Mouse (Mus musculus) ES-E14 (cell line): Measurements from ENCODE around the gene Selenon. TPM values are rescaled to one million over a fixed set of nuclear protein-coding genes. Genes with fewer than 3 reads are reported as not detected.

Experiments used
- DNase-seq: peaks from one replicate; pipeline ENCODE4 v3.0.0-alpha.2; 2013; ENCODE audit warnings: low read depth, low spot score
- H3K27ac ChIP-seq: 2 replicates; pipeline ENCODE4 v1.5.1; 2012; ENCODE audit warnings: low read depth, mild to moderate bottlenecking, low read length, moderate library complexity, mixed read lengths; ENCODE audit not compliant: poor library complexity, insufficient read depth, severe bottlenecking
- H3K36me3 ChIP-seq: 2 replicates; pipeline ENCODE4 v1.6.1; 2012; ENCODE audit warnings: mild to moderate bottlenecking, low read length, moderate library complexity, mixed read lengths; ENCODE audit not compliant: control insufficient read depth, poor library complexity, insufficient read depth, severe bottlenecking
- H3K4me1 ChIP-seq, 2 experiments: fragments of 150-350 bp in 1 of 2; sonication (generic) in 1 of 2; 2 replicates each; pipeline ENCODE4 v1.6.1; 2012; ENCODE audit warnings: low read length in 2 of 2, mild to moderate bottlenecking in 1 of 2, mixed read lengths in 1 of 2; ENCODE audit not compliant: control insufficient read depth in 2 of 2, insufficient read depth in 2 of 2, poor library complexity in 1 of 2
- H3K4me3 ChIP-seq, 2 experiments: fragments of 150-350 bp in 1 of 2; sonication (generic) in 1 of 2; 2 replicates each; pipeline ENCODE4 v1.5.1; 2012; ENCODE audit warnings: low read length in 2 of 2, low read depth in 1 of 2, mild to moderate bottlenecking in 1 of 2, mixed read lengths in 1 of 2; ENCODE audit not compliant: insufficient read depth in 1 of 2, poor library complexity in 1 of 2, severe bottlenecking in 1 of 2
- H3K9ac ChIP-seq: 2 replicates; pipeline ENCODE4 v1.6.1; 2012; ENCODE audit warnings: low read depth, mild to moderate bottlenecking, low read length, mixed read lengths; ENCODE audit not compliant: poor library complexity, insufficient read depth, severe bottlenecking
- H3K9me3 ChIP-seq: fragments of 150-350 bp; sonication (generic); 2 replicates; pipeline ENCODE4 v1.6.1; 2012; ENCODE audit warnings: low read depth, mild to moderate bottlenecking, low read length; ENCODE audit not compliant: control insufficient read depth, insufficient read depth
- CHD2 ChIP-seq: IDR thresholded peaks from 2 replicates; pipeline ENCODE4 v1.6.1; 2014; ENCODE audit warnings: mild to moderate bottlenecking, low read depth, low read length, inconsistent platforms
- HCFC1 ChIP-seq: IDR thresholded peaks from 2 replicates; pipeline ENCODE4 v1.6.1; 2012; ENCODE audit warnings: low read length, inconsistent platforms, borderline replicate concordance; ENCODE audit not compliant: insufficient read depth
- MAFK ChIP-seq: IDR thresholded peaks from 2 replicates; pipeline ENCODE4 v1.6.1; 2014; ENCODE audit warnings: mild to moderate bottlenecking, low read depth, low read length, inconsistent platforms; ENCODE audit not compliant: insufficient read depth
- ZC3H11A ChIP-seq: IDR thresholded peaks from 2 replicates; pipeline ENCODE4 v1.6.1; 2012; ENCODE audit warnings: low read depth, mild to moderate bottlenecking, inconsistent platforms, low read length, borderline replicate concordance
- ZNF384 ChIP-seq: IDR thresholded peaks from 2 replicates; pipeline ENCODE4 v1.6.1; 2012; ENCODE audit warnings: low read depth, low read length, inconsistent platforms
- in situ Hi-C, 2 experiments: fragments of 600-800 bp; cut with MboI; formaldehyde crosslinking; loops; one replicate each; pipeline ENCODE4 v1.15.1; 2025; ENCODE audit warnings: low sequenced_read_pairs in 2 of 2, inconsistent platforms in 1 of 2; ENCODE audit not compliant: unreplicated experiment in 2 of 2
- total RNA-seq: library from RNA; depleted of rRNA; stranded (reverse); fragments of 300-350 nt; gene quantifications from 2 replicates; pipeline ENCODE4 v1.2.3, GENCODE M21; 2012

The Selenon gene
- total RNA-seq, 1 experiment, result 8.3 TPM

- H3K27ac ChIP-seq, result no peak overlapping the region
- H3K9ac ChIP-seq, result no peak overlapping the region
- no peaks in the 10 kb centered on the region for H3K9me3 ChIP-seq
- no peak for TF ChIP-seq MAFK
- no peak for TF ChIP-seq ZNF384
- TF ChIP-seq HCFC1, result no peak
- TF ChIP-seq CHD2, result no peak
- TF ChIP-seq ZC3H11A, result no peak
- H3K36me3 ChIP-seq, result no peaks in the 10 kb centered on the region
- in situ Hi-C loops, result no loop called here
- no peak for DNase-seq
- no peak overlapping the region for H3K4me3 ChIP-seq
- peaks cover 0 to 2% of the 10 kb centered on the region in 2 experiments; a peak in 1 of 4 replicates for H3K4me1 ChIP-seq
Observed at GRCm38 (mm10) chr4:134575486-134575885, 23.5 kb upstream of the Selenon start.

GRCm38 (mm10) chr4:134572449-134573300 is 20.7 kb upstream of the Selenon start:
- no peak overlapping the region for H3K9ac ChIP-seq
- no peak overlapping the region for H3K27ac ChIP-seq
- H3K4me1 ChIP-seq, result peaks cover 0 to 1% of the 10 kb centered on the region in 2 experiments; a peak in 1 of 4 replicates
- no peak for DNase-seq
- in situ Hi-C loops, result no loop called here
- no peaks in the 10 kb centered on the region for H3K36me3 ChIP-seq
- no peak overlapping the region for H3K4me3 ChIP-seq
- TF ChIP-seq ZNF384 (no peak), HCFC1 (no peak), MAFK (no peak), CHD2 (no peak), ZC3H11A (no peak)
- no peaks in the 10 kb centered on the region for H3K9me3 ChIP-seq

- no peak overlapping the region for H3K4me3 ChIP-seq
- no peaks in the 10 kb centered on the region for H3K36me3 ChIP-seq
- H3K9ac ChIP-seq, result no peak overlapping the region
- H3K9me3 ChIP-seq, result no peaks in the 10 kb centered on the region
- in situ Hi-C loops, result no loop called here
- no peak overlapping the region for H3K27ac ChIP-seq
- no peak for DNase-seq
- peaks cover 0 to 2% of the 10 kb centered on the region in 2 experiments; a peak in 1 of 4 replicates for H3K4me1 ChIP-seq
- no peak for TF ChIP-seq ZC3H11A
- no peak for TF ChIP-seq MAFK
- no peak for TF ChIP-seq ZNF384
- no peak for TF ChIP-seq HCFC1
- no peak for TF ChIP-seq CHD2
Observed at GRCm38 (mm10) chr4:134570704-134571451, 18.9 kb upstream of the Selenon start.

GRCm38 (mm10) chr4:134569831-134570230 is 17.9 kb upstream of the Selenon start:
- in situ Hi-C loops, result no loop called here
- H3K4me3 ChIP-seq, result no peak overlapping the region
- no peak overlapping the region for H3K9ac ChIP-seq
- peaks cover 0 to 2% of the 10 kb centered on the region in 2 experiments; a peak in 1 of 4 replicates for H3K4me1 ChIP-seq
- H3K27ac ChIP-seq, result no peak overlapping the region
- no peak for DNase-seq
- TF ChIP-seq ZNF384 (no peak), ZC3H11A (no peak), CHD2 (no peak), MAFK (no peak), HCFC1 (no peak)
- H3K36me3 ChIP-seq, result no peaks in the 10 kb centered on the region
- no peaks in the 10 kb centered on the region for H3K9me3 ChIP-seq
